Mouse (Mus musculus) erythroblast, adult 5-6 weeks (primary cell): ENCODE results near the gene Gpatch8. TPM values are rescaled to one million over a fixed set of nuclear protein-coding genes. Genes with fewer than 3 reads are reported as not detected.

Experiments used
- ATAC-seq: replicated peaks from 2 replicates; pipeline ENCODE4 v1.8.0; 2016; ENCODE audit warnings: moderate number of reproducible peaks, mild to moderate bottlenecking, moderate TSS enrichment, inconsistent platforms; ENCODE audit not compliant: poor library complexity, low FRiP score, severe bottlenecking
- total RNA-seq, 2 experiments: library from RNA; stranded (forward) in 1 of 2; stranded (reverse) in 1 of 2; fragments of 150-400 nt in 1 of 2; fragments of 200-764, 138-1000 nt in 1 of 2; gene quantifications; 2 replicates each; pipeline versions ENCODE4 v1.2.3 to v1.2.4; 2015 to 2017; ENCODE audit warnings: low replicate concordance in 2 of 2

Gene Gpatch8
- total RNA-seq (2015; ENCODE audit: low replicate concordance): 28.6 and 32.3 TPM in 2 replicates
- 59.6 and 66.8 TPM in 2 replicates for total RNA-seq (2017; ENCODE audit: low replicate concordance)

DNA sequence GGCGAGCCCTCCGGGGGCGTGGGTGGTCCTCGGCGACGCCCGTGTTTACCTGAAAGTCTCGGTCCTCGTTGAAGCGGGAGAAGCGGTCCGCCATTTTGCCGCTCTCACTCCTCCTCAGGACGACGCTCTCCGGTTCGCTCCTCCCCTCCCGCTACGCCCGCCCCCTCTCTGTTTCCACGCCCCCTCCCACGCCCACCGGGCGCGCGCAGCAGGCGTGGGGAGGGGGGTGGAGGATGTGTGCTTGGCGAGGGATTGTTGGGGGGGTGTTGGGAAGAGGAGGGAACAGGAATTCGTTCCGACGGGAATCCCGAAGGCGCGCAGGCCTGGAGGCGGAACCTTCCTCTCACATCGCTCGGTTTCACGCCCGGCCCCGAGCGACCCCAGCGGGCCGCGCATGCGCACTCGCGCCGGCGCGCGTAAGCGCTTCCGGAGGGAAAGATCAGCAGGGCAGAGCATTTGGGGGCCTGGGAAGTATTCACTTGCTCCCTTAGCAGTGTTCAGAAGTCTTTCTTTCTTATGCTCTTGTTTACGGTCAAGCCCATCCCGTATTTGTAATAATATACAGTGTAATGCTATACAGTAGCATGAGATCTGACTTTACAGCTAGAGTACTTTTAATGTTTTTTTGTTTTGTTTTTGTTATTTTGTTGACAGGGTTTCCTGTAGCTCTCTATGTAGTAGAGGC, at the start of gene Gpatch8:
Gene Gpatch8 (minus strand): TSS at position 362 of the 685 bp plus-strand sequence.
- ATAC-seq: peak; percentile 98

GRCm38 (mm10) chr11:102604777-102605552, 48.8 kb upstream of the Gpatch8 start:
- ATAC-seq: peak; percentile 27; the same call in 1 of the 2 replicates

GRCm38 (mm10) chr11:102604010-102604584, 47.9 kb upstream of the Gpatch8 start, which contains the start of gene Fzd2:
Gene Fzd2, plus strand, starts transcription at chr11:102604396.
- no peak for ATAC-seq

DNA sequence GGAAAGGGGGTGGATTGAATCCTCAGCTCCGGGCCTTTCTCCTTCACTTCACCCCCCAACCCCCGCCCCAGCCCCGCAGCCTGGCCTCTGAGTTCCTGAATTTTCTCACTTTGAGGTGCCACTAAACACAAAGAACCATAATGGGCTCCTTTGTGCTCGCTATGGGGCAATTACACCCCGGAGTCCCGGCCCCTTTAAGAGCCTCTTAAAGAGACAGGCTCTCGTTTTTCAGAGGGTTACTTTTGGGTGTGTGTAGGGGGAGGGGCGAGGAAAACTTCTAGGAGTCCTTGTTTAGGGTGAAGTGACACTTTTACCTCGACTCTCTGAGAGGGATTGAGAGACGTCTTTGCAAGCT, 47.3 kb upstream of the Gpatch8 start:
- ATAC-seq: no peak

DNA sequence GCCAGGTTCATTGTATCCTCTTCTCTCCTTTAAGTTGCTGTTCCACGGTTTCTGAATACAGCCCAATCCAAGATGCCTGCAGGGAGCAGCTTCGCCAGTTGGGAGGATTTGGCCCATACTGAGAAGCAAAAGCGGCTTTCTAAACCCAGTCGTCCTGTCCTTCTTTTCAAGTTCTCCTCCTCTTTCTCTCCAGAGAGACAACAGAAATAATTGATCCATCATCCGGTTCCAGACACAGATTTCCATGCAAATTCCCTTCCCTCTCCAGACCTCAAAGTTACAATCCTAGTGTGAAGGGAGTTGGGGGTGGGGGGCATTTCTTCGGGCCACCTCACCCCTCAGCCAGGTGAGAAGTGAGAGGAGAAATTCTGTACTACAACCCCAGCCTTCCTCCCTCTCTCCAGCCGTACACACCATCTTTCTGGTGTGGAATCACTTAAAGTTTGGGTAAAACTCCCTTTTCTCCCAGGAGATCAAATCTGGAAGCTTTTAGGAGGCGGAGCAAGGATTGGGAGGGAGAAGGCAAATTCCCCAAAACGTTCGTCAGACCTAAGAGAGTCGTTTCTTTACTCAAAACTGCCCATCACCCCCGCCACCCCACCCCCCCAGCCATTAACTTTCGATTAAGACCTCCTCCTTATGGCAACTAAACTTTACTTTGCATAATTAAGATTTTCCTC, 46.8 kb upstream of the Gpatch8 start:
- no peak for ATAC-seq

- ATAC-seq: no peak
These were observed 43.7 kb upstream of the Gpatch8 start for GRCm38 (mm10) chr11:102599912-102600311.

DNA sequence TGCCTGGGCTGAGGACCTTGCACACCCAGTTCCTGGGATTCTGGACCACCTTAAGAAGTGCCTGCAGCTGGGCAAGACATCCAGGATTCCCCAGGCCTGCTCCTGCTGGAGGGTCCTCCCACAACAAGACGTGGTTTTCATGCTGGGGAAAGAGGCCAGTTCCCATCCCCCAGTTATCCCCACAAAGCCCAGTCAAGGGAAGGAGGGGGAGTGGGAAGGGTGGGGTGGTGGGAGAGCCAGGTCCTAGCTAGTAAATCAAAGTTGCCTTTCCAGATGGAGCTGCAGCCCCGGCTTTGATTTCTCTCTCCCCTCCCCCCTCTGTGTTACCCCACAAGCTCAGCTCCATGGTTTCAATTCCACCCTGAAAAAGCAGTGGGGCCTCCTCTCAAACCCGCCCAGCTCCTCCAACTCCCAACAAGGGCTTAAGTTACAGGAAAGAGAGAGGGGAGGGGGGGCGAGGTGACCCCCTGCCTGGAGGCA, 39.2 kb upstream of the Gpatch8 start:
- no peak for ATAC-seq

- no peak for ATAC-seq
These were observed 31.4 kb upstream of the Gpatch8 start for GRCm38 (mm10) chr11:102587554-102587953.

DNA sequence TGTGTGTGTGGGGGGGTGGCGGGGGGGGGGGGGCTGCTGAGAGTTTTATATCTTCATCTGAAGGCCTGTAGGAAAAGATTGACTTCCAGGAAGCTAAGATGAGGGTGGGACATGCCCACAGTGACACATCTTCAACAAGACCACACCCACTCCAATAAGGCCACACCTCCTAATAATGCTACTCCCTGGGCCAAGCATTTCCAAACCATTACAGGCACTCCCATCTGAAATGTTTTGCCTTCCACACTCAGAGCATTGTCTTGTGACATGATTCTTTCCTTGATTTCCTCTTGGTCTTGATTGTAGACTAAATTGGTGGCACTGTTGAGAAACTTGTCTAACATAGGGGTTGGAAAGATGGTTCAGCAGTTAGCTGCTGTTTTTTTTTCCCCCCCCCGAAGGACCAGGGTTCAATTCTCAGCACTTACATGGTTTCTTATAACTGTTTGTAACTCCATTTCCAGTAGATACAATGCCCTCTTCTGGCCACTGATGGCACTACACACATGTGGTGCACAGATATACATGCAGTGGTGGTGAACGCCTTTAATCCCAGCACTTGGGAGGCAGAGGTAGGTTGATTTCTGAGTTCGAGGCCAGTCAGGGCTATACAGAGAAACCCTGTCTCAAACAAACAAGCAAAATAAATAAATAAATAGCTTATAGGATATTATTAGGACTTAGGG, 30.4 kb upstream of the Gpatch8 start:
- ATAC-seq: no peak

DNA sequence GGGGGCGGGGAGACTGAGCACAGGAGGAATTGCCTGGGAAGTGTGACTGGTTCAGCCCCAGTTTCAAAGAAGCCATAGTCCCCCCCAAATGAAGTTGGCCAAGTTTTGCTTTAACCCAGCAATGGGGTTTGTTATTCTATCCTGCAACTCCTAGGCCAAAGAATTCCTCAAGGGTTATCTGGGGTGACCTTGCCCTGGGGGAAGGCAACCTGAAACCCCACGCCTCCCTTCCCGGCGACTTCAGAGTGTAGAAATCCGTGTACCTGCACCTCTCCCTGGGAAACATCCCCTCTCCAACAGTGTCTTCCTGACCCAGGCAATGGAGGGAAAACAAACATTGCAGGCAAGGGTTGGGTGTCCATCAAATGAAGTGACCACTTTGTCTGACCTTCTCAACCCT, 26.5 kb upstream of the Gpatch8 start:
- no peak for ATAC-seq

GRCm38 (mm10) chr11:102582016-102582610, 25.9 kb upstream of the Gpatch8 start:
- no peak for ATAC-seq

DNA sequence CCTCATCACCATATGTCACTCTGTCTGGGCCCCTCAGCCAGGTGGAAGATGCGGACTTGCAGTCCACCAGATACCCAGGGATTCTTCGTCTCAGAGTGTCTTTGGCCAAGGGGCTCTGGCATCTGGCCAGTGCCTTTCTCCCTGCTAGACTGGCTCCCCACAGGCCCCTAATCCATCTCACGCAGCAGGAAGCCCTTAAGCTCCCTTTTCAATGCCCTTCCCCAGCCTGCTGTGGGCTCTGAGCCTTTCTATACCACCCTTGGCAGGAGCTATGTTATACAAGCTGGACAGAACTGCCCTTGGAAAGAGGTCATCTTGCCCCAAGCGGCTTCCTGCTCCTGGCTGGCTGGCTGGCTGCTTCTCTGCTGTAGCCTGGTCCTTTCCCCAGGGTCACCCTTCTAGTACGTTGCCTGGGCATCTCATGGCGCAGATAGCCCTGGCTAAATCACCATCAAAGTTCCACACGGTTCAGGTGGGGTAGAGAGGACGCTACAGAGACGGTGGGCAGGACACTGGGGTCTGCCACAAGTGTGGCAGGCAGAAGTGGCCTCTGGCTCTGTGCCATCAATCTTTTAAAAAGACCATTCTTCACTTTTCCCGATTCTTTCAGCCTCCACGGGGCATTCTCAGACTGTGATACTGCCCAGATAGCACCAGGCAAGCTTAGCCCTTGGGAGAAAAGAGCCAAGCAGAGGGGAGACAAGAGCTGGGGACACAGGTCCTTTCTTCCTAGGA, 25.3 kb upstream of the Gpatch8 start:
- ATAC-seq: no peak

DNA sequence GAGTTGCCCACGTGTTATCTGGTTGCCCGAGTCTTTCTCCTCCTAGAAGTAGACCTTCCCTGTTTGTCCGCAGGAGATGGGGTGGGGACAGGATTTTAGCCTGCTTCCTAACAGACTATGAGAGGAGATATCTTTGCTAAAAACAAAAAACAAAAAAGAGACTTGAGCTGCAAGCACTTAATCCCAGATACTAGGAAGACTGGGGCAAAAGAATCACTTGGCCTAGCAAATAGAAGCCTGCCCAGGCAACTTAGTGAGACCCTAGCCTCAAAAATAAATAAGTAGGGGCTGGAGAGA, 23.8 kb upstream of the Gpatch8 start:
- no peak for ATAC-seq

GRCm38 (mm10) chr11:102579165-102580033, 23.2 kb upstream of the Gpatch8 start, which contains the start of gene Gm11627:
Gene Gm11627, minus strand, starts transcription at chr11:102579461.
- no peak for ATAC-seq

DNA sequence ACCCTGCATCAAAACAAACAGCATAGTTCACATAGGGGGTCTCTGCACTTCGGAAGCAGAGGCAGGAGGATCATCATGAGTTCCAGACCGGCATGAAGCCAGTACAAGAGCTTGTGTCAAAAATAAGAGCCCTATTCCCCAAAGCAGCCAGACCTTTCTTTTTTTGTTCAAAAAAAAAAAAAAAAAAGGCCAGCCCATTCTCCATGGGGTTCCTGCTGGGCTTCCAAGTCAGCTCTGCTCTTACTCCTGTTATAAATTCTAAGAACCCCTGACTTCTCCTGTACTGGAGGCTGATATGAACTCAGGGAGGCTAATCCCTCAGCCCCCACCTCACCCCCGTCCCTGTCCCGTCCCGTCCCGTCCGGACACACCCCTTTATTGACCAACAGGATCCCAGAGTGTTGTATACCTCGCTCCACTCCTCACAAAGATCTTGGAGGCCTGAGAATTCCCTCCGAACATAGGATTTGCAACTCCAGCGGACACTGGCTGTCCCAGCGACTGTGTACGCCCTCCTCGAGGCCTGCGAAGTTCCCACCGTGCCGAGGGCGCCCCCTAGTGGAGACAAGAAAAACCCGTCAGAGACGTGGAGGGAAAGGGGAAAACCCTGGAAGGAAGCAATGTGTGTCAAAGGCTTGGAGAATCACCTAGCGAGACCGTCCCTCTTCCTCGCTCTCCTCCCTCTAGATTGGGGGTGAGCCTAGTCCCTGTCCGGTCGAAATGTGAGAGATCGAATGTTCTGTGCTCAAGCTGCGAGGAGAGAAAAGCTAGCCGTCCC, 22.3 kb upstream of the Gpatch8 start:
- peak; percentile 81 for ATAC-seq

DNA sequence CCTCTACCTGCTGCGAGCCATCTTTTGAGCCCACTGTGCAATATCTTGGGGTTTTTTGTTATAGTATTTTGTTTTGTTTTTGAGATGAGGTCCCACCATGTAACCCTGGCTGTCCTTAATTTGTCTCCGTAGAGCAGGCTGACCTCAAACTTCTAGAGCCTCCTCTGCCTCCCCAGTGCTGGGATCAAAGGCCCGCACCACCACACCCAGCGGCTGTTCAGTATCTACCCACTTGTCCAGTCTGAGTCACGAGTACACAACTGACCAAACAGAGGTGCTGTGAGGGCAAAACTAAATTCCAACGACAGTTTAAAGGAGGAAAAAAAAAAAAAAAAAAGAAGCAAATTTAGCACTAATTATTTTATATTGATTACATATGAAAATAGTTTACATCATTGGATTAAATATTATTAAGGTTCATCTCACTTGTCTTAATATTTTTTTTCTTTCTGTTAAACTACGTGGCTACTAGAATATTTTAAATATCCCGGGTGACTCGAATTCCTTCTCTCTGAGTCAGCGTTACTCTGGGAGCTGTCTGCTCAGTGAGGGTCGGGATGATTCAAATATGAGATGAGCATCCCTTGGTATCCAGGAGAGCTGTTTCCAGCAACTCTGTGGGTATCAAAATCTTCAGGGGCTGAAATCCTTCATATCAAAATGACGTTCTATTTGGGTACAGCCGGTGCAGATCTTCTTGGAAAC, 20.0 kb upstream of the Gpatch8 start:
- ATAC-seq: no peak
